Mouse (Mus musculus): ENCODE data around the gene Gm21693. TPM values are rescaled to one million over a fixed set of nuclear protein-coding genes. Genes with fewer than 3 reads are reported as not detected.

Gm21693 gene
- not detected for polyA plus RNA-seq (2014; fragmentation: Illumina TruSeq; extraction: RNeasy Lipid Tissue Mini Kit (QIAGEN cat#74804); ENCODE audit: low read depth, low replicate concordance)

GRCm38 (mm10) chrY:3345229-3345628 lies at the start of gene Gm21693:
TSS of gene Gm21693 (minus strand) at chrY:3345329.

DNA sequence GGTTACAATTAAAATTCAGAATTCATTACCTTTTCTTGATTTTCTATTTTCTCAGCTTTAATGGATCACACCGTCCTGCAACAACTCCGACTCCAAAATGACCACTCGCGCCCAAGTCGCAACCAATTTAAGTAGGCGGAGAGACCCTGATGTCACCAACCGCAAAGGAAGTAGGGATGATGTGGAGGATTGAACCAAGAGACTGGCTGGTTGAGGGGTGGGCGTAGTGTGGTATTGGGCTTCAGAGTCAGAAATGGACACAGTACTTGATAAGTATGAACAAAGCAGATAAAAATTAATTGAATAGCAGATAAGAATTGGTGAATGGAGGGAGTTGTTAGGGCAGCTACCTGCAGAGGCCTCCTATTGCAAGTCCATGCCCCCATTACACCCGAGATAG lies 38.8 kb downstream of the Gm21693 start, which contains the start of gene Gm21677:
Gene Gm21677 (minus strand): TSS at position 101 of the 400 bp plus-strand sequence.

Other genes starting within 250 kb of the Gm21693 start
- not detected for gene Gm21677, start 38.9 kb downstream of the Gm21693 start, polyA plus RNA-seq (2014; fragmentation: Illumina TruSeq; extraction: RNeasy Lipid Tissue Mini Kit (QIAGEN cat#74804); ENCODE audit: low read depth, low replicate concordance)
- not detected for gene Gm21704, start 64.8 kb upstream of the Gm21693 start, polyA plus RNA-seq (2014; fragmentation: Illumina TruSeq; extraction: RNeasy Lipid Tissue Mini Kit (QIAGEN cat#74804); ENCODE audit: low read depth, low replicate concordance)
- gene Gm21708, start 64.8 kb upstream of the Gm21693 start, polyA plus RNA-seq (2014; fragmentation: Illumina TruSeq; extraction: RNeasy Lipid Tissue Mini Kit (QIAGEN cat#74804); ENCODE audit: low read depth, low replicate concordance): not detected